In the genomic region with DNA sequence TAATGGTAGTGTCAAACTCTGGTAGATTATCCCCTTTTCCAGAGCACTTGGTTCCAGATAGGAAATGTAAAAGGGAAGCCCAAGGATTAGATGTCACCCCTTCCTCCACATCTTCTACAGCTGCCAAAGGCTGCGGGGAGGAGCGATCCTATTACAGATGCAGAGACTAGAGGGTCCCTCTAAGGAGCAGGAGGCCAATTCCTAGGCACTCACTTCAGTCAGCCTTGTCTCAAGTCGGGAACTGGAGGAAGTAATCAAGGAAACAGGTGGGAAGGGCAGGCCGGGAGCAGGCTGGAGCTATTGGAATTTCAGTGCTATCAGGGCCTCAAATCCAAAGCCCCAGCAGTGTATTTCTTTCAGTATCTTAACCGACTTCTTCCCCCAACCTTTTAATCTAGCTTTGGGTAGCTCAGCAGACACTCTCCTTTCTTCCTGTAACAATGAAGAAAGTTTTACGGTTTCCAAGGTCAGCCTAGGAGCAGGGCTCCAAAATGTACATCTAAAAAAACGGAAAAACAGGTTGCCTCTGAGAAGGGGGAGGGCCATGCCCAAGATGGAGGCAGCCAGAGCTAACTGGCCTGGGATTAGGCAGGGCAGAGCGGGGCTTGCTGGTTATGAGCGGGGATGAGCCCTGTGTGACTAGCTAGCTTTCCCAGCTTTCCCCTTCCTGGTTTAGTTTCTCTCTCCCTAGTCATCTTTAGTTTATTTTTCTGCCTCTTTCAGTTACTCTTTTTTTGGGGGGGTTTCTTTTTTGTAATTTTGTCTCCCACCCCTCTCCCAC, we compare ENCODE assay signal across 9 mouse cellular contexts. TPM values are rescaled to one million over a fixed set of nuclear protein-coding genes. Genes with fewer than 3 reads are reported as not detected.
DNase-seq lines count a peak whose midpoint lies in the region; ATAC-seq and TF ChIP-seq lines count a peak whose summit lies in the region.
"Had no signal": no experiment of that assay in that cellular context is flagged by ENCODE, and none has a peak within 500 bp of the region (broad histone marks: within the 10 kb centered on the region; RNA-seq: fewer than 3 reads in every experiment).

No protein-coding gene starts in this region.

- H3K27ac ChIP-seq in layer of hippocampus, adult 2 months: peak overlapping the region; percentile 95
- H3K27ac ChIP-seq in embryonic facial prominence, embryonic 13.5 days: peak overlapping the region; percentile 80
- H3K27ac ChIP-seq in intestine, embryonic 15.5 days: peak overlapping the region; percentile 58
- H3K27ac ChIP-seq in neural tube, embryonic 15.5 days (replicated peaks): peak overlapping the region; percentile 93

- no peak for DNase-seq in layer of hippocampus, adult 2 months (ENCODE audit: low spot score in 2 of 2)
- DNase-seq in layer of hippocampus, adult 11-12 months (ENCODE audit: low spot score): no peak
- DNase-seq in layer of hippocampus, postnatal 36 days: no peak
- no peak for DNase-seq in adrenal gland, postnatal 10 days
- DNase-seq in urinary bladder, postnatal 4 days (ENCODE audit: low spot score in 2 of 2): no peak

- H3K9me3 ChIP-seq in embryonic facial prominence, embryonic 13.5 days: no peaks in the 10 kb centered on the region
- H3K9me3 ChIP-seq in intestine, embryonic 15.5 days: no peaks in the 10 kb centered on the region
- no peaks in the 10 kb centered on the region for H3K9me3 ChIP-seq in neural tube, embryonic 15.5 days (replicated peaks)

- no peak for TF ChIP-seq CTCF in layer of hippocampus, adult 2 months (conservative IDR thresholded peaks at IDR 0.05)

- peak overlapping the region; percentile 98 for H3K4me3 ChIP-seq in layer of hippocampus, adult 2 months
- H3K4me3 ChIP-seq in embryonic facial prominence, embryonic 13.5 days: no peak overlapping the region
- H3K4me3 ChIP-seq in intestine, embryonic 15.5 days (replicated peaks): no peak overlapping the region
- peak overlapping the region; percentile 80 for H3K4me3 ChIP-seq in neural tube, embryonic 15.5 days (replicated peaks)

- no peaks in the 10 kb centered on the region for H3K27me3 ChIP-seq in embryonic facial prominence, embryonic 13.5 days
- H3K27me3 ChIP-seq in intestine, embryonic 15.5 days (replicated peaks): no peaks in the 10 kb centered on the region
- no peaks in the 10 kb centered on the region for H3K27me3 ChIP-seq in neural tube, embryonic 15.5 days (replicated peaks)

- peaks cover 74% of the 10 kb centered on the region for H3K4me1 ChIP-seq in embryonic facial prominence, embryonic 13.5 days
- peaks cover 57% of the 10 kb centered on the region for H3K4me1 ChIP-seq in intestine, embryonic 15.5 days (replicated peaks)
- peaks cover 74% of the 10 kb centered on the region for H3K4me1 ChIP-seq in neural tube, embryonic 15.5 days

- WGBS in embryonic facial prominence, embryonic 13.5 days: 22% methylated on average over 9 of the region's 9 CpGs
- 42% methylated on average over 9 of the region's 9 CpGs for whole genome bisulfite sequencing in intestine, embryonic 15.5 days
- WGBS in neural tube, embryonic 15.5 days: 12% methylated on average over 9 of the region's 9 CpGs

- no peak for ATAC-seq in embryonic facial prominence, embryonic 13.5 days (ENCODE audit: insufficient number of reproducible peaks, insufficient read depth, low FRiP score, low TSS enrichment, low read depth)
- no peak for ATAC-seq in intestine, embryonic 15.5 days
- ATAC-seq in neural tube, embryonic 15.5 days (ENCODE audit: low FRiP score): no peak

- H3K9ac ChIP-seq in embryonic facial prominence, embryonic 13.5 days: peak overlapping the region; percentile 6; the same call in 1 of the 2 replicates
- H3K9ac ChIP-seq in intestine, embryonic 15.5 days: 0 out of 2 replicates have a peak overlapping the region, but pooled peaks have one; percentile 13
- H3K9ac ChIP-seq in neural tube, embryonic 15.5 days (replicated peaks): peak overlapping the region; percentile 83

- peaks cover 17% of the 10 kb centered on the region for H3K36me3 ChIP-seq in embryonic facial prominence, embryonic 13.5 days
- H3K36me3 ChIP-seq in intestine, embryonic 15.5 days: peaks cover 10% of the 10 kb centered on the region; the same call in 1 of the 2 replicates
- peaks cover 12% of the 10 kb centered on the region for H3K36me3 ChIP-seq in neural tube, embryonic 15.5 days

- H3K4me2 ChIP-seq in embryonic facial prominence, embryonic 13.5 days: peak overlapping the region; percentile 33
- peak overlapping the region; percentile 72; the same call in 1 of the 2 replicates for H3K4me2 ChIP-seq in intestine, embryonic 15.5 days (replicated peaks)
- H3K4me2 ChIP-seq in neural tube, embryonic 15.5 days: peak overlapping the region; percentile 76

RNA-seq across cellular contexts. Expression of a gene that starts 2.4 kb away (rescaled TPM):
- total RNA-seq in layer of hippocampus, adult 2 months (2021): 100 to 1,000 TPM; 421 to 428 TPM
- polyA plus RNA-seq in embryonic facial prominence, embryonic 13.5 days (2015; fragmentation: Nextera tagmentation; extraction: Ambion mirVana): 79.3 and 83.7 TPM in 2 replicates
- 86.4 and 89.0 TPM in 2 replicates for polyA plus RNA-seq in intestine, embryonic 15.5 days (2015; fragmentation: Nextera tagmentation; extraction: Ambion mirVana)
- 378 and 415 TPM in 2 replicates for polyA plus RNA-seq in neural tube, embryonic 15.5 days (2015; fragmentation: Nextera tagmentation; extraction: Ambion mirVana)
- 100 to 1,000 TPM; 418 to 426 TPM for total RNA-seq in layer of hippocampus, postnatal 36 days (2021)
- total RNA-seq in adrenal gland, postnatal 10 days (2021): 10 to 100 TPM; 65.7 to 80.4 TPM

RNA-seq across cellular contexts. Expression of a gene that starts 15.4 kb away (rescaled TPM):
- total RNA-seq in layer of hippocampus, adult 2 months (2021): under 1 TPM; 0.37 to 0.51 TPM
- 2.1 and 4.3 TPM in 2 replicates for polyA plus RNA-seq in embryonic facial prominence, embryonic 13.5 days (2015; fragmentation: Nextera tagmentation; extraction: Ambion mirVana)
- 18.4 and 20.2 TPM in 2 replicates for polyA plus RNA-seq in intestine, embryonic 15.5 days (2015; fragmentation: Nextera tagmentation; extraction: Ambion mirVana)
- 3.8 and 4.0 TPM in 2 replicates for polyA plus RNA-seq in neural tube, embryonic 15.5 days (2015; fragmentation: Nextera tagmentation; extraction: Ambion mirVana)
- total RNA-seq in layer of hippocampus, postnatal 36 days (2021): under 1 TPM in 1 of 2 experiments, not detected in 1; 0.87 TPM
- 100 to 1,000 TPM in 1 of 2 experiments, 10 to 100 TPM in 1; 63.5 to 189 TPM for total RNA-seq in adrenal gland, postnatal 10 days (2021)

RNA-seq across cellular contexts. Expression of a gene that starts 54.0 kb away (rescaled TPM):
- total RNA-seq in layer of hippocampus, adult 2 months (2021): not detected
- polyA plus RNA-seq in embryonic facial prominence, embryonic 13.5 days (2015; fragmentation: Nextera tagmentation; extraction: Ambion mirVana): not detected in 2 replicates
- not detected in 2 replicates for polyA plus RNA-seq in intestine, embryonic 15.5 days (2015; fragmentation: Nextera tagmentation; extraction: Ambion mirVana)
- 0.05 TPM in 1 of 2 replicates, not detected in the other for polyA plus RNA-seq in neural tube, embryonic 15.5 days (2015; fragmentation: Nextera tagmentation; extraction: Ambion mirVana)
- total RNA-seq in layer of hippocampus, postnatal 36 days (2021): not detected
- under 1 TPM; 0.24 to 0.30 TPM for total RNA-seq in adrenal gland, postnatal 10 days (2021)
- total RNA-seq: left cerebral cortex, postnatal 25 days had no signal

RNA-seq across cellular contexts. Expression of a gene that starts 56.3 kb away (rescaled TPM):
- total RNA-seq in layer of hippocampus, adult 2 months (2021): 100 to 1,000 TPM; 114 to 116 TPM
- polyA plus RNA-seq in embryonic facial prominence, embryonic 13.5 days (2015; fragmentation: Nextera tagmentation; extraction: Ambion mirVana): 150 and 153 TPM in 2 replicates
- 98.2 and 101 TPM in 2 replicates for polyA plus RNA-seq in intestine, embryonic 15.5 days (2015; fragmentation: Nextera tagmentation; extraction: Ambion mirVana)
- 84.5 and 93.4 TPM in 2 replicates for polyA plus RNA-seq in neural tube, embryonic 15.5 days (2015; fragmentation: Nextera tagmentation; extraction: Ambion mirVana)
- total RNA-seq in layer of hippocampus, postnatal 36 days (2021): 100 to 1,000 TPM; 103 to 105 TPM
- total RNA-seq in adrenal gland, postnatal 10 days (2021): 100 to 1,000 TPM; 114 to 153 TPM

RNA-seq across cellular contexts. Expression of a gene that starts 57.2 kb away (rescaled TPM):
- total RNA-seq in layer of hippocampus, adult 2 months (2021): 100 to 1,000 TPM; 255 to 257 TPM
- polyA plus RNA-seq in embryonic facial prominence, embryonic 13.5 days (2015; fragmentation: Nextera tagmentation; extraction: Ambion mirVana): 46.9 and 49.8 TPM in 2 replicates
- polyA plus RNA-seq in intestine, embryonic 15.5 days (2015; fragmentation: Nextera tagmentation; extraction: Ambion mirVana): 46.1 and 53.3 TPM in 2 replicates
- polyA plus RNA-seq in neural tube, embryonic 15.5 days (2015; fragmentation: Nextera tagmentation; extraction: Ambion mirVana): 70.9 and 71.3 TPM in 2 replicates
- 100 to 1,000 TPM; 256 to 272 TPM for total RNA-seq in layer of hippocampus, postnatal 36 days (2021)
- 10 to 100 TPM; 26.5 to 32.3 TPM for total RNA-seq in adrenal gland, postnatal 10 days (2021)

Comparison
In these comparisons a context has a peak if more than half of its experiments do, and no peak if none do; other contexts are left out.
1. H3K4me3 ChIP-seq: peak in layer of hippocampus, adult 2 months (single experiment) and neural tube, embryonic 15.5 days (single experiment); none in embryonic facial prominence, embryonic 13.5 days (single experiment) and intestine, embryonic 15.5 days (single experiment).
2. H3K9ac ChIP-seq: peak in every context shown above with its lines; median percentile 83 in neural tube, embryonic 15.5 days; 13 in intestine, embryonic 15.5 days; 6 in embryonic facial prominence, embryonic 13.5 days.
3. RNA of a gene that starts 2.4 kb away (total RNA-seq): 421 to 428 TPM in layer of hippocampus, adult 2 months and 418 to 426 TPM in layer of hippocampus, postnatal 36 days; 65.7 to 80.4 TPM in adrenal gland, postnatal 10 days; every median in the first group is over 4 times any median in the second.
4. RNA of a gene that starts 15.4 kb away (total RNA-seq): 63.5 to 189 TPM in adrenal gland, postnatal 10 days; 0.87 TPM in layer of hippocampus, postnatal 36 days and 0.37 to 0.51 TPM in layer of hippocampus, adult 2 months; every median in the first group is over 10 times any median in the second.
5. Peak in every context shown above with its lines, with median percentiles within 50 percentile points of each other: H3K27ac ChIP-seq and H3K4me2 ChIP-seq.